Mouse (Mus musculus): Measurements from ENCODE around the gene Taf11.

GRCm38 (mm10) chr17:27931826-27932225 lies 22.2 kb upstream of the Taf11 start:
- TF ChIP-seq CTCF (IDR thresholded peaks at IDR 0.05; ENCODE audit: low read depth, low read length) (no peak), POLR2A (IDR thresholded peaks at IDR 0.05; ENCODE audit: extremely low read depth, insufficient read depth, low read length) (no peak)
